Mouse (Mus musculus): ENCODE measurements at regions not wholly inside any gene's neighbourhood (a gene's known extent, or its start where the extent isn't known, plus 50 kb on each side); places are given as distances from the start of the nearest gene placed in this dataset.

- TF ChIP-seq CTCF (conservative IDR thresholded peaks at IDR 0.05; ENCODE audit: insufficient read depth, insufficient read length, low read depth, low read length) (no peak), POLR2A (IDR thresholded peaks at IDR 0.05; ENCODE audit: low read depth, low read length) (no peak)
Measured at GRCm38 (mm10) chr14:47867017-47867416, 218.8 kb downstream of the Ktn1 start.
